Mouse (Mus musculus): ENCODE results near the gene Rnf11.

- no peak for TF ChIP-seq HCFC1 (IDR thresholded peaks at IDR 0.05; ENCODE audit: borderline replicate concordance, insufficient read depth, low read length)
- TF ChIP-seq CHD2 (IDR thresholded peaks at IDR 0.05; ENCODE audit: low read depth, low read length), result no peak
- TF ChIP-seq MAFK (IDR thresholded peaks at IDR 0.05; ENCODE audit: insufficient read depth, low read depth, low read length), result no peak
- TF ChIP-seq ZNF384 (IDR thresholded peaks at IDR 0.05; ENCODE audit: low read depth, low read length), result no peak
- no peak for TF ChIP-seq ZC3H11A (IDR thresholded peaks at IDR 0.05; ENCODE audit: borderline replicate concordance, low read depth, low read length)
These were observed at the start of gene Rnf11 for GRCm38 (mm10) chr4:109484621-109485020.
